Mouse (Mus musculus) small intestine, adult 2 months (tissue): ENCODE results near the gene Lipa.

ENCODE experiments used
- CTCF ChIP-seq: fragments of 200-500 bp; IDR thresholded peaks from 2 replicates; pipeline ENCODE4 v1.5.1; 2012; ENCODE audit warnings: low read depth, mild to moderate bottlenecking, control low read depth, inconsistent platforms, low read length, moderate library complexity, mixed read lengths; ENCODE audit not compliant: insufficient replicate concordance, insufficient read length; ENCODE audit errors: extremely low read depth
- POLR2A ChIP-seq: fragments of 200-500 bp; IDR thresholded peaks from 2 replicates; pipeline ENCODE4 v1.6.1; 2012; ENCODE audit warnings: low read depth, mild to moderate bottlenecking, control low read depth, inconsistent platforms, low read length, moderate library complexity

DNA sequence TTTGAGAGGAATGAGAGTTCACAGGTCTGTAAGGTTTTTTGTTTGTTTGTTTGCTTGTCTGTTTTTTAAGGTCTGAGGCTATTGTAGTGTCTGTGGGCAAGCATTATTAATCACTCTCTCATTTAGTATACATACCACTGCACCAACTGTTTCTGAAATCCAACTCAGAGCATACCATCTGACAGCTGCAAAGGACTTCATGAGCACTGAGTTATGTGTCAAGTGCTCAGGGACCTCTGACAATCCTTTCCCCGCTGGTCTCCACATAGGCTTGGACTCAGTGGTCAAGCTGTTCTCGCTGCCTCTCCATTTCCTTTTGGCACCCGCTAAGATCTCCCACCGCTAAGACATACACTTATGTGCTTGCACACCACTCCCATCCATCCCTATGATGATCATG, 18.9 kb upstream of the Lipa start:
- TF ChIP-seq CTCF (no peak), POLR2A (no peak)
